Mouse (Mus musculus) adrenal gland, postnatal 14 days (tissue): ENCODE measurements at regions not wholly inside any gene's neighbourhood (a gene's known extent, or its start where the extent isn't known, plus 50 kb on each side); places are given as distances from the start of the nearest gene placed in this dataset.
"Not testable (repeated sequence)": the region's sequence is repeated elsewhere in the genome, so short reads cannot be mapped to it uniquely, and the experiment has no call there.

Source experiments
- DNase-seq: peaks from one replicate; pipeline ENCODE4 v3.0.0; 2021; ENCODE audit warnings: mixed read lengths

DNA sequence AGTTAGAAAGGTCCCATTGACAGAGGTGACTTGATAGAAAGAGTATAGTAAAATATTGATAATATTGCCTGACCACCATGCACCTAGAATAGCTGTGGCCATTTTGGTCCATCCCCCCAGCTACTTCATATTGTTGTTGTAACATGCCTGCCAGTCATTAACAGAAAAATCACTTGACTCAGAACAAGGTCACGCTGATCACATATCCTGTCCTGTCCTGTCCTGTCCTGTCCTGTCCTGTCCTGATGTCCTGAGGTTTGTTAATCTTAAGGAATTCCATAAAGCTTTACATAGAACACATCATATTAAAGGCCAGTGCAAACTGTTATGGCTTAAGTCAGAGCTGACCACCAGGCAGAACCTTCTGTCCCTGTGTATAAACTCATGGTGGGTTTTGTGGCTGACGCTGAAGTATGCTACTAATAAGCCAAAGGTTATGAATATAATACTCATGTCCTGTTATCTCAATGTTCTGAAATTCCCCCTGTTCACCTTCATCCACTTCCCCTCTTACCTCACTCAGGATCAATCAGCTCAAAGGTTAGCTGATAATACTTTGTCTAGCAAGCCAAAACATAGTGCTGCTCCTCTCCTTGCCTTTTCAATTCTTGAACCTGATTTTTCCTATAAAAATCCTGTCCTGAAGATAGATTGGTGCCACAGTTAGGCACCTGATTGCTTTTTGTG, 173.7 kb downstream of the Alg10b start:
- no peak for DNase-seq

- DNase-seq, result no peak
These were observed 176.5 kb downstream of the Alg10b start for GRCm38 (mm10) chr15:90400326-90401280.

- peak; percentile 6 for DNase-seq
These were observed 196.7 kb downstream of the Alg10b start for GRCm38 (mm10) chr15:90420776-90421175.

DNA sequence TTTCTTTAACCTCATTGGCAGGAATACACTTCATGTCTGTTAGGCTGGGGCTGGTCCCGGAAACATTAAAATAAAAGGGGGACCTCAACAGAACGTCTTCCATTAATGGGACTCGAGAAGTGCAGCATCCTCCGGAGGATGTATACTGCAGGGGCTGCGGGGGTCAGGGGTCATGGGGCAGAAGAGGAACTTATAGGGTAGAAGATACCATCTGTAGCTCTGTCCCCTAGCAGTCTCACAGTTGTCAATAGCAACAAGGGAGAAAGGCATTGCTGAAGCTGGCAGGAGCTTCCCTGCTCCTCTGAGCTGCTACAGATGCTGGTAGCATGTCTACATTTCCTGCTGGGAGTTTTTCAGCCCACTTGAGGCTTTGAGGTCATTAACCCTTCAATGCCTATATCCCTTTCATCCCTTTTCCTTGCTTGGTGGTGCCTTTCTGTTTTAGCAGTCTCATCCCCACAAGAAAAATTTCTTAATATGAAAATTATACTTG, 198.1 kb downstream of the Alg10b start:
- DNase-seq, result no peak

DNA sequence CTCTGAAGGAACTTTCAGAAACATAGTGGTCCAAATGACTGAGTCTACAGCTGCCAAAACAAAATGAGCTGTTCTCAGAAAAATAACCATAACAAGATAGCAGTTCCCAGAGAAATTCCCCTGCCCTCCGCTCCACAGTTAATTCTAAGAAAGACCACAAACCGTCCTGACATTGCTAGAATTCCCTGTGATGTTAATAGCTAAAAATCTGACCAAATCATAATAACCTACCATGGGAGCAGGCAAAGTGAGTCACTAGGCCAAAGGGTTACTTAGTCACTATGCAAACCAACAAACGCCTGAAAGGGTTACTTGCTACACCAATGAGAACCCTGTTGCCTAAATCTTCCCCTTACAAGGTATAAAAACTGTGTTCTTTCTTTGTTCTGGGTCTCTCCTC, 206.9 kb downstream of the Alg10b start:
- not testable (repeated sequence) for DNase-seq

DNA sequence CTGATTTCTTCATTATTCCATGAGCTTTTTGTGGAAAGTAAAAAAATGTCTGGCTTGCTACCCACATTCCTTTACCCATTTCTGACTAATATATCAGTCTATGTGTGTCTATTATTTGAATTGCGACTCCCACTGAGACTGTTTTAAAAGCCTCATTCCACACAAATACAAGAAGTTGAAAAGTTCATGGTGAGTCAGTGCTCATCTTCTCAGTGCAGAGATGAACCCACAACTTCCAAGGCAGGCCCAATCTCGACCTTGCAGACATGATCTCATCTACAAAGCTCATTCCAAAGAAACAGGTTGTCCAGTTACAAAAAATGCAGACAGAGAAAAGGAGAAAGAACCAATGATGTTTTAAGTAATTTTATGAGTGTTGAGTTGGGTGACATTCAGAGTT, 208.0 kb downstream of the Alg10b start:
- DNase-seq, result no peak

DNA sequence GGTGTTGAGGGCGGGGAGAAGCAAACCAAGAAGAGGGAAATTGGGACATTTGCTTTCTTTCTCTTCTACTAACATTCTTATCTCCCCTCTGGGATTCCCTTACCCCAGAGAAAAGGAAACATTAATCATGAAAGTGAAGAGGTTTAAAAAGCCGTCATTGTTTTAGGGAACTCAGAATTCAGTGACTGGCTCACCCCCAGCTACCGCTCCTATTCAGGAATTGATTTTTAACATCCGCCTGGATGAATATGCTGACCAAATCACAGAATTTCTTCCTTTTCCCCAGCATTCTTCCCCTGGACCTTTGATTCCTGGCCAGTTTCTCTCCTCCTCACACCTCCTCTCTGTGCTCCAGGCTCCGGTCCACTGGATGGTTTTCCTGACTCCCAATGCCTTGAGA, 211.2 kb downstream of the Alg10b start:
- no peak for DNase-seq
